Mouse (Mus musculus) lung, postnatal 36 days (tissue): Measurements from ENCODE around the gene Ube2v1.

ENCODE experiments used
- DNase-seq: peaks from one replicate; pipeline ENCODE4 v3.0.0; 2022; ENCODE audit warnings: mixed read lengths

The Ube2v1 gene

GRCm38 (mm10) chr2:167631591-167632448 is at the start of gene Ube2v1:
Gene Ube2v1 (minus strand): TSS chr2:167632095.
- peak; percentile 97 for DNase-seq

GRCm38 (mm10) chr2:167680657-167681056 is 48.8 kb upstream of the Ube2v1 start:
- peak; percentile 85 for DNase-seq

- peak; percentile 86 for DNase-seq
These were observed 48.1 kb upstream of the Ube2v1 start for GRCm38 (mm10) chr2:167679902-167680430.

GRCm38 (mm10) chr2:167678600-167678999 is 46.7 kb upstream of the Ube2v1 start:
- no peak for DNase-seq

- peak; percentile 63 for DNase-seq
These were observed 43.4 kb upstream of the Ube2v1 start for GRCm38 (mm10) chr2:167675120-167675909.

GRCm38 (mm10) chr2:167672212-167672685 is 40.4 kb upstream of the Ube2v1 start:
- peak; percentile 65 for DNase-seq

- peak; percentile 67 for DNase-seq
These were observed 39.3 kb upstream of the Ube2v1 start for GRCm38 (mm10) chr2:167671101-167671633.

GRCm38 (mm10) chr2:167669398-167669797 is 37.5 kb upstream of the Ube2v1 start:
- no peak for DNase-seq

GRCm38 (mm10) chr2:167668426-167668825 is 36.5 kb upstream of the Ube2v1 start:
- DNase-seq, result no peak

GRCm38 (mm10) chr2:167665972-167666713 is 34.2 kb upstream of the Ube2v1 start:
- no peak for DNase-seq

- DNase-seq, result no peak
These were observed 30.8 kb upstream of the Ube2v1 start for GRCm38 (mm10) chr2:167662713-167663112.

GRCm38 (mm10) chr2:167661270-167662203 is 29.6 kb upstream of the Ube2v1 start, which contains the start of gene Gm20431:
Gene Gm20431 (minus strand): TSS chr2:167661496.
- DNase-seq, result peak; percentile 96

- no peak for DNase-seq
These were observed 28.7 kb upstream of the Ube2v1 start for GRCm38 (mm10) chr2:167660611-167660971.

- DNase-seq, result peak; percentile 93
These were observed 28.1 kb upstream of the Ube2v1 start for GRCm38 (mm10) chr2:167659847-167660610.

GRCm38 (mm10) chr2:167659177-167659846 is 27.4 kb upstream of the Ube2v1 start:
- peak; percentile 74 for DNase-seq

GRCm38 (mm10) chr2:167658712-167659111 is 26.8 kb upstream of the Ube2v1 start:
- no peak for DNase-seq

- DNase-seq, result no peak
These were observed 26.1 kb upstream of the Ube2v1 start for GRCm38 (mm10) chr2:167657973-167658372.

GRCm38 (mm10) chr2:167656629-167657478 is 25.0 kb upstream of the Ube2v1 start:
- peak; percentile 80 for DNase-seq
